ENCODE assay signal across 12 mouse cellular contexts in genomic region chr14:34585358-34586105, GRCm38 (mm10). TPM values are rescaled to one million over a fixed set of nuclear protein-coding genes. Genes with fewer than 3 reads are reported as not detected.
A peak's percentile ranks its signal among the peaks of the same experiment; 100 is the strongest.
DNase-seq lines count a peak whose midpoint lies in the region; ATAC-seq lines count a peak whose summit lies in the region.
"Had no signal": no experiment of that assay in that cellular context is flagged by ENCODE, and none has a peak within 500 bp of the region (broad histone marks: within the 10 kb centered on the region; RNA-seq: fewer than 3 reads in every experiment).

No protein-coding gene starts in this region.

- H3K36me3 ChIP-seq in heart, embryonic 13.5 days: peaks cover 38% of the 10 kb centered on the region
- H3K36me3 ChIP-seq: hindbrain, embryonic 13.5 days; limb, embryonic 13.5 days had no signal

- H3K27ac ChIP-seq in heart, embryonic 13.5 days (replicated peaks): peak overlapping the region; percentile 96
- H3K27ac ChIP-seq: hindbrain, embryonic 13.5 days; limb, embryonic 13.5 days had no signal

- peak overlapping the region; percentile 81 for H3K4me2 ChIP-seq in heart, embryonic 13.5 days
- H3K4me2 ChIP-seq: hindbrain, embryonic 13.5 days; limb, embryonic 13.5 days had no signal

- peak; percentile 23 to 37 for DNase-seq in kidney, adult 8-10 months
- DNase-seq in kidney, postnatal 25 days: no peak
- peak; percentile 12 for DNase-seq in liver
- DNase-seq in yolk sac, embryonic 10.5 days (ENCODE audit: low spot score): peak; percentile 73
- no peak for DNase-seq in thymus, adult 18-20 months
- no peak for DNase-seq in cerebellum, adult 11-12 months
- DNase-seq: spleen, adult 18-20 months; thymus, postnatal 14 days had no signal

- no peak for ATAC-seq in heart, embryonic 13.5 days (ENCODE audit: extremely low read depth, insufficient number of reproducible peaks, low FRiP score, low TSS enrichment)

- H3K4me3 ChIP-seq in heart, embryonic 13.5 days: peak overlapping the region; percentile 62
- H3K4me3 ChIP-seq: hindbrain, embryonic 13.5 days; limb, embryonic 13.5 days had no signal

- peak overlapping the region; percentile 94 for H3K9ac ChIP-seq in heart, embryonic 13.5 days
- H3K9ac ChIP-seq: hindbrain, embryonic 13.5 days; limb, embryonic 13.5 days had no signal

- WGBS in heart, embryonic 13.5 days: 31% methylated on average over 9 of the region's 9 CpGs

- H3K4me1 ChIP-seq in heart, embryonic 13.5 days: peaks cover 76% of the 10 kb centered on the region
- H3K4me1 ChIP-seq: hindbrain, embryonic 13.5 days; limb, embryonic 13.5 days had no signal

- no peaks in the 10 kb centered on the region for H3K27me3 ChIP-seq in heart, embryonic 13.5 days (replicated peaks)
- H3K27me3 ChIP-seq: hindbrain, embryonic 13.5 days; limb, embryonic 13.5 days had no signal

- no peaks in the 10 kb centered on the region for H3K9me3 ChIP-seq in heart, embryonic 13.5 days
- H3K9me3 ChIP-seq: hindbrain, embryonic 13.5 days; limb, embryonic 13.5 days had no signal

RNA-seq across cellular contexts. Expression of gene Ldb3, which starts 3.0 kb away (rescaled TPM):
- 226 and 249 TPM in 2 replicates for polyA plus RNA-seq in heart, embryonic 13.5 days (2015; fragmentation: Nextera tagmentation; extraction: Ambion mirVana)

RNA-seq across cellular contexts. Expression of gene Opn4, which starts 14.4 kb away (rescaled TPM):
- polyA plus RNA-seq in heart, embryonic 13.5 days (2015; fragmentation: Nextera tagmentation; extraction: Ambion mirVana): 4.8 and 5.8 TPM in 2 replicates
- polyA plus RNA-seq: cortical plate, adult 2 months; hindbrain, embryonic 13.5 days; limb, embryonic 13.5 days had no signal

Comparison
In these comparisons a context has a peak if more than half of its experiments do, and no peak if none do; other contexts are left out.
1. DNase-seq: peak in kidney, adult 8-10 months (2 of 2), liver (single experiment) and yolk sac, embryonic 10.5 days (single experiment); none in kidney, postnatal 25 days (0 of 2), thymus, adult 18-20 months (0 of 2) and cerebellum, adult 11-12 months (single experiment).